Comparison of ENCODE assay signal across 1 mouse cellular context in genomic region chr3:95860323-95860722, GRCm38 (mm10).
TF ChIP-seq lines count a peak whose summit lies in the region.

No protein-coding gene starts in this region.

TF ChIP-seq in CH12.LX, 34 proteins besides CTCF, POLR2A, EP300 and RAD21:
- TF ChIP-seq ZNF384 (IDR thresholded peaks at IDR 0.05; ENCODE audit: low read depth, low read length) (no peak), UBTF (IDR thresholded peaks at IDR 0.05; ENCODE audit: low read depth, low read length) (no peak), JUN (IDR thresholded peaks at IDR 0.05; ENCODE audit: insufficient read depth, low read depth, low read length) (no peak), SMC3 (IDR thresholded peaks at IDR 0.05; ENCODE audit: low read depth, low read length) (peak; percentile 54), PAX5 (IDR thresholded peaks at IDR 0.05; ENCODE audit: low read length) (no peak), MAX (IDR thresholded peaks at IDR 0.05; ENCODE audit: low read length) (0 out of 2 replicates have a peak, but pooled peaks have one; percentile 13), JUND (conservative IDR thresholded peaks at IDR 0.05; ENCODE audit: low read depth, low read length) (no peak), ZMIZ1 (IDR thresholded peaks at IDR 0.05; ENCODE audit: low read depth, low read length) (no peak), TCF12 (IDR thresholded peaks at IDR 0.05; ENCODE audit: low read depth, low read length) (no peak), POLR2AphosphoS2 (IDR thresholded peaks at IDR 0.05; ENCODE audit: low read depth, low read length) (no peak), GABPA (IDR thresholded peaks at IDR 0.05; ENCODE audit: insufficient replicate concordance, low read depth, low read length) (no peak), CHD1 (IDR thresholded peaks at IDR 0.05; ENCODE audit: low read depth, low read length) (no peak), NELFE (IDR thresholded peaks at IDR 0.05; ENCODE audit: low read depth, low read length) (no peak)
